Mouse (Mus musculus) embryonic facial prominence, embryonic 13.5 days (tissue): ENCODE results near the gene Mark3. TPM values are rescaled to one million over a fixed set of nuclear protein-coding genes. Genes with fewer than 3 reads are reported as not detected.

ENCODE experiments used
- ATAC-seq: fragments of 200-750 bp; cut with Nextera tagmentation; 2 replicates; pipeline ENCODE4 v1.8.0; 2017; ENCODE audit warnings: low read depth; ENCODE audit not compliant: insufficient number of reproducible peaks, insufficient read depth, low FRiP score, low TSS enrichment
- H3K27ac ChIP-seq: fragments of 300-500 bp; sonication (generic); 2 replicates; pipeline ENCODE4 v1.5.1; 2015; ENCODE audit warnings: moderate library complexity, mild to moderate bottlenecking, inconsistent platforms
- H3K27me3 ChIP-seq: fragments of 300-500 bp; sonication (generic); 2 replicates; pipeline ENCODE4 v1.6.1; 2015; ENCODE audit warnings: mild to moderate bottlenecking, inconsistent platforms
- H3K36me3 ChIP-seq: fragments of 300-500 bp; sonication (generic); 2 replicates; pipeline ENCODE4 v1.6.1; 2015; ENCODE audit warnings: mild to moderate bottlenecking, inconsistent platforms
- H3K4me1 ChIP-seq: fragments of 300-500 bp; sonication (generic); 2 replicates; pipeline ENCODE4 v1.6.1; 2015; ENCODE audit warnings: inconsistent platforms
- H3K4me2 ChIP-seq: fragments of 300-500 bp; sonication (generic); 2 replicates; pipeline ENCODE4 v1.6.1; 2015; ENCODE audit warnings: moderate library complexity, mild to moderate bottlenecking, inconsistent platforms
- H3K4me3 ChIP-seq: fragments of 300-500 bp; sonication (generic); 2 replicates; pipeline ENCODE4 v1.5.1; 2015; ENCODE audit warnings: mild to moderate bottlenecking, inconsistent platforms
- H3K9ac ChIP-seq: fragments of 300-500 bp; sonication (generic); 2 replicates; pipeline ENCODE4 v1.6.1; 2015; ENCODE audit warnings: mild to moderate bottlenecking, inconsistent platforms
- H3K9me3 ChIP-seq: fragments of 300-500 bp; sonication (generic); 2 replicates; pipeline ENCODE4 v1.6.1; 2016; ENCODE audit warnings: inconsistent platforms
- WGBS: fragments of 180-500 bp; shearing (Covaris S2); methylation state at CpG from one replicate; pipeline ENCODE4 v1.1.7; 2015; ENCODE audit warnings: mixed read lengths; 5-methylcytosine and 5-hydroxymethylcytosine counted together
- polyA plus RNA-seq: library from polyadenylated mRNA; unstranded; fragments of >200 nt; fragmentation: Nextera tagmentation; extraction: Ambion mirVana; gene quantifications from 2 replicates; pipeline ENCODE4 v1.2.1, GENCODE M21; 2015

Mark3 gene
- polyA plus RNA-seq, 1 experiment from 2014 or later: 52.0 TPM

GRCm38 (mm10) chr12:111705186-111705973 is 131.1 kb downstream of the Mark3 start:
- Histone ChIP-seq H3K4me2 (no peak overlapping the region), H3K27me3 (no peaks in the 10 kb centered on the region), H3K4me3 (no peak overlapping the region), H3K9ac (no peak overlapping the region), H3K4me1 (peaks cover 22% of the 10 kb centered on the region), H3K9me3 (no peaks in the 10 kb centered on the region), H3K36me3 (peaks cover 31% of the 10 kb centered on the region), H3K27ac (peak overlapping the region; percentile 75)
- no peak for ATAC-seq
- 70% methylated on average over 15 of the region's 15 CpGs for WGBS

Other genes starting within 250 kb of the Mark3 start
- gene Cdc42bpb, start 196.8 kb upstream of the Mark3 start, polyA plus RNA-seq: 33.7 and 34.6 TPM in 2 replicates
- 2.0 and 3.4 TPM in 2 replicates for gene Lbhd2, start 167.7 kb upstream of the Mark3 start, polyA plus RNA-seq
- 10.2 and 12.7 TPM in 2 replicates for gene Exoc3l4, start 157.5 kb upstream of the Mark3 start, polyA plus RNA-seq
- gene Tnfaip2, start 132.1 kb upstream of the Mark3 start, polyA plus RNA-seq: 8.1 and 10.6 TPM in 2 replicates
- gene Gm266, start 88.7 kb upstream of the Mark3 start, polyA plus RNA-seq: 9.5 and 12.1 TPM in 2 replicates
- gene Eif5, start 36.5 kb upstream of the Mark3 start, polyA plus RNA-seq: 507 and 586 TPM in 2 replicates
- 118 and 135 TPM in 2 replicates for gene Ckb, start 97.8 kb downstream of the Mark3 start, polyA plus RNA-seq
- 12.5 and 13.7 TPM in 2 replicates for gene Trmt61a, start 103.6 kb downstream of the Mark3 start, polyA plus RNA-seq
- gene Bag5, start 138.7 kb downstream of the Mark3 start, polyA plus RNA-seq: 64.5 and 67.3 TPM in 2 replicates
- gene Apopt1, start 138.7 kb downstream of the Mark3 start, polyA plus RNA-seq: 57.1 and 66.0 TPM in 2 replicates
- 113 and 122 TPM in 2 replicates for gene Klc1, start 184.3 kb downstream of the Mark3 start, polyA plus RNA-seq
- 8.4 and 9.3 TPM in 2 replicates for gene Xrcc3, start 239.3 kb downstream of the Mark3 start, polyA plus RNA-seq
- gene Zfyve21, start 239.6 kb downstream of the Mark3 start, polyA plus RNA-seq: 105 and 113 TPM in 2 replicates